Mouse (Mus musculus) stomach, postnatal 0 days (tissue): ENCODE data around the gene Gabpb2. TPM values are rescaled to one million over a fixed set of nuclear protein-coding genes. Genes with fewer than 3 reads are reported as not detected.
A peak's percentile ranks its signal among the peaks of the same experiment; 100 is the strongest.

Experiments
- ATAC-seq: fragments of 200-750 bp; cut with Nextera tagmentation; 2 replicates; pipeline ENCODE4 v1.8.0; 2017; ENCODE audit not compliant: low FRiP score, low TSS enrichment
- DNase-seq: peaks from one replicate; pipeline ENCODE4 v3.0.0-alpha.2; 2016; ENCODE audit warnings: low spot score
- H3K27ac ChIP-seq: fragments of 300-500 bp; sonication (generic); replicated peaks from 2 replicates; pipeline ENCODE4 v1.5.1; 2014; ENCODE audit warnings: mild to moderate bottlenecking, control low read depth
- H3K27me3 ChIP-seq: fragments of 300-500 bp; sonication (generic); 2 replicates; pipeline ENCODE4 v1.6.1; 2014; ENCODE audit warnings: low read length; ENCODE audit not compliant: control insufficient read depth, insufficient read depth
- H3K36me3 ChIP-seq: fragments of 300-500 bp; sonication (generic); 2 replicates; pipeline ENCODE4 v1.6.1; 2014; ENCODE audit warnings: low read length, mixed read lengths; ENCODE audit not compliant: control insufficient read depth, insufficient read depth
- H3K4me1 ChIP-seq: fragments of 300-500 bp; sonication (generic); replicated peaks from 2 replicates; pipeline ENCODE4 v1.6.1; 2014; ENCODE audit warnings: antibody characterized with exemption; ENCODE audit not compliant: control insufficient read depth, insufficient read depth
- H3K4me2 ChIP-seq: fragments of 300-500 bp; sonication (generic); replicated peaks from 2 replicates; pipeline ENCODE4 v1.6.1; 2014; ENCODE audit warnings: low read depth, mild to moderate bottlenecking, control low read depth, moderate library complexity
- H3K4me3 ChIP-seq: fragments of 300-500 bp; sonication (generic); 2 replicates; pipeline ENCODE4 v1.5.1; 2014; ENCODE audit warnings: low read depth, low read length, control low read depth
- H3K9ac ChIP-seq: fragments of 300-500 bp; sonication (generic); 2 replicates; pipeline ENCODE4 v1.6.1; 2014; ENCODE audit warnings: mild to moderate bottlenecking, low read length, control low read depth, mixed read lengths
- H3K9me3 ChIP-seq: fragments of 300-500 bp; sonication (generic); 2 replicates; pipeline ENCODE4 v1.6.1; 2016; ENCODE audit warnings: low read length; ENCODE audit not compliant: control insufficient read depth
- CTCF ChIP-seq: IDR thresholded peaks from 2 replicates; pipeline ENCODE4 v1.5.1; 2016; ENCODE audit warnings: antibody characterized with exemption, low read depth, mild to moderate bottlenecking, moderate library complexity
- EP300 ChIP-seq: optimal IDR thresholded peaks from 2 replicates; pipeline ENCODE3; 2016; ENCODE audit warnings: antibody characterized with exemption
- WGBS: fragments of 180-500 bp; shearing (Covaris S2); extraction: QIAGEN DNeasy Blood & Tissue Kit; methylation state at CpG from one replicate; pipeline ENCODE4 v1.1.7; 2014; 5-methylcytosine and 5-hydroxymethylcytosine counted together
- polyA plus RNA-seq: library from polyadenylated mRNA; unstranded; fragments of >200 nt; fragmentation: Nextera tagmentation; extraction: Ambion mirVana; gene quantifications from 2 replicates; pipeline ENCODE4 v1.2.1, GENCODE M21; 2015

Gabpb2 gene
- polyA plus RNA-seq, 1 experiment from 2014 or later, result 3.3 TPM

GRCm38 (mm10) chr3:95243086-95243485, 25.4 kb upstream of the Gabpb2 start:
- 76% methylated on average over 2 of the region's 2 CpGs for WGBS

GRCm38 (mm10) chr3:95241498-95241897, 23.8 kb upstream of the Gabpb2 start, which contains the start of gene Gm128:
Gm128 (minus strand) TSS chr3:95241598.
- no peak within 1 kb of the TSS for H3K4me2 ChIP-seq
- no peak for ATAC-seq
- 75% methylated on average over 7 of the region's 7 CpGs for WGBS

More at GRCm38 (mm10) chr3:95243086-95243485, 25.4 kb upstream of the Gabpb2 start:
- Histone ChIP-seq H3K36me3 (no peaks in the 10 kb centered on the region; the same call in 1 of the 2 replicates), H3K27ac (no peak overlapping the region), H3K4me3 (no peak overlapping the region), H3K27me3 (no peaks in the 10 kb centered on the region), H3K9me3 (no peaks in the 10 kb centered on the region), H3K4me1 (no peaks in the 10 kb centered on the region), H3K9ac (no peak overlapping the region), H3K4me2 (no peak overlapping the region)
- TF ChIP-seq EP300 (no peak), CTCF (no peak)
- ATAC-seq, result no peak
- DNase-seq, result no peak

GRCm38 (mm10) chr3:95240900-95241299, 23.2 kb upstream of the Gabpb2 start:
- 39% methylated on average over 17 of the region's 17 CpGs for WGBS
- Histone ChIP-seq H3K4me3 (no peak overlapping the region), H3K4me2 (no peak overlapping the region), H3K27ac (no peak overlapping the region), H3K4me1 (no peaks in the 10 kb centered on the region), H3K9me3 (no peaks in the 10 kb centered on the region), H3K9ac (peak overlapping the region; percentile 38; the same call in 1 of the 2 replicates), H3K36me3 (peaks cover 8% of the 10 kb centered on the region; the same call in 1 of the 2 replicates), H3K27me3 (no peaks in the 10 kb centered on the region)
- ATAC-seq (no peak), DNase-seq (no peak)
- no peak for TF ChIP-seq EP300

More at GRCm38 (mm10) chr3:95241498-95241897, 23.8 kb upstream of the Gabpb2 start, which contains the start of gene Gm128:
- Histone ChIP-seq H3K36me3 (peaks cover 3% of the 10 kb centered on the region; the same call in 1 of the 2 replicates), H3K9ac (peak within 1 kb of the TSS; percentile 38; the same call in 1 of the 2 replicates), H3K27ac (no peak within 1 kb of the TSS), H3K4me1 (no peaks in the 10 kb centered on the region), H3K4me3 (no peak within 1 kb of the TSS), H3K27me3 (no peaks in the 10 kb centered on the region), H3K9me3 (no peaks in the 10 kb centered on the region)
- no peak for DNase-seq
- TF ChIP-seq EP300 (no peak), CTCF (no peak)

DNA sequence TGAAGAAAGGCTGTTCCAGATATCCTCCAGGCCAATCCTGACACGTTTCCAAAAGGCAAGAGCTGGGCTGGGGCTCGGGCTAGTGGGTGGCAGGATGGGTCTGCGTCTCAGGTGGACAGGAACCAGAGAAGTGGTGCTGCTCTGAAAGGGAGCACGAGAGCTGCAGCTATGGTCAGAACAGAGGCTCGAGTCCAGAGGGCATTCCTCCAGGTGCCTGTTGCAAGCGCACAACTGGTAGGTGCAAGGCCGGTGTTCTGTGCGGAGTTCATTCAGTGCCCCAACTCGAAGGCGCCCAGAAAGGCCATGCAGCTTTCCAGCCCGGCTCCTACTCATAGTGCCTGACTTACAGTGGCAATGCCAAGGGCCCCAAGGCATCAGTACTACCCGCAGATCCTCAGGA, 22.3 kb upstream of the Gabpb2 start:
- H3K27me3 ChIP-seq, result no peaks in the 10 kb centered on the region
- no peak overlapping the region for H3K4me3 ChIP-seq
- no peak for DNase-seq
- 83% methylated on average over 12 of the region's 12 CpGs for WGBS
- H3K9me3 ChIP-seq, result no peaks in the 10 kb centered on the region
- TF ChIP-seq CTCF, result no peak
- no peak for TF ChIP-seq EP300
- peaks cover 15% of the 10 kb centered on the region for H3K36me3 ChIP-seq
- no peak for ATAC-seq
- H3K4me1 ChIP-seq, result no peaks in the 10 kb centered on the region
- no peak overlapping the region for H3K27ac ChIP-seq
- H3K9ac ChIP-seq, result no peak overlapping the region
- no peak overlapping the region for H3K4me2 ChIP-seq

DNA sequence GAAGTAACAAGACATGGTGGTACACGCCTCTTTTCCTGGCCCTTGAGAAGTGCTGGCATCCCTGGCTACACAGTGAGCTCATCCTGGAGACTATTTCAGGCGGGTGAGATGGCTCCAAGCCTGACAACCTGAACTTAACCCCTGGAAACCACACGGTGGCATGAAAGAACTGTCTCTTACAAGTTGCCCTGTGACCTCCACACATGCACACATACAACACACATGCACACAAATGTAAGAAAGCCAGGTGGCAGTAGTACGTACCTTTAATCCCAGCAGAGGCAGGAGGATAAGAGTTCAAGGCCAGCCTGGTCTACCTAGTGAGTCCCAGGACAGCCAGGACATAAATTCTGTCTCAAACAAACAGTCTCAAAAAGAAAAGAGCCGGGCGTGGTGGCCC, 21.3 kb upstream of the Gabpb2 start:
- H3K4me3 ChIP-seq, result no peak overlapping the region
- H3K4me1 ChIP-seq, result no peaks in the 10 kb centered on the region
- WGBS, result 84% methylated on average over 6 of the region's 6 CpGs
- no peak for ATAC-seq
- H3K27ac ChIP-seq, result no peak overlapping the region
- TF ChIP-seq EP300, result no peak
- peak; percentile 27 for TF ChIP-seq CTCF
- no peak for DNase-seq
- H3K4me2 ChIP-seq, result no peak overlapping the region
- peaks cover 20% of the 10 kb centered on the region for H3K36me3 ChIP-seq
- H3K9ac ChIP-seq, result no peak overlapping the region
- no peaks in the 10 kb centered on the region for H3K9me3 ChIP-seq
- no peaks in the 10 kb centered on the region for H3K27me3 ChIP-seq

DNA sequence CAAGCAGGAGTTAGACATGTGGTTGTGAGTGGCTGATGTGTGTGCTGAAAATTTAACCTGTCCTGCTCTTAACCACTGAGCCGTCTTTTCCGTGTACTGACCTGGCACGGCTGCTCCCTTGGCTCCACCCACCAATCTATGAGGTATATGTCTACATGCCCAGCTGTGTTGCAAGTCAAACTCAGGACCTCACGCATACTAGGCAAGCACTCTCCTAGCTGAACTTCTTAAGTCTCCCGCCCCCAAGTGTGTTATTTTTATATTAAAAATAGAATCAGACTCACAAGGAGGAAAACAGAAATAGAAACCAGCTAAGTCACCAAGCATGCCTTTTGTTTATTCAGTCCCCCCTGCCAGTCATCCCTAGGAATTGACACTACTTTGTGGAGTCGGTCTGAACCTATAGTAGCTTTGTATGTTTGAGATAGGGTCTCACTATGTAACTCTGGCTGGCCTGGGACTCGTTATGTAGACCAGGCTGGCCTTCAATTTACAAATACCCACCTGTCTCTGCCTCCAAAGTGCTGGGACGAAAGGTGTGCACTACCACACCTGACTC, 19.9 kb upstream of the Gabpb2 start:
- H3K27me3 ChIP-seq, result no peaks in the 10 kb centered on the region
- H3K4me3 ChIP-seq, result no peak overlapping the region
- no peak overlapping the region for H3K9ac ChIP-seq
- DNase-seq (no peak), ATAC-seq (peak; percentile 27; the same call in 1 of the 2 replicates)
- H3K4me1 ChIP-seq, result no peaks in the 10 kb centered on the region
- H3K27ac ChIP-seq, result no peak overlapping the region
- TF ChIP-seq EP300, result no peak
- no peak for TF ChIP-seq CTCF
- H3K36me3 ChIP-seq, result peaks cover 22% of the 10 kb centered on the region
- WGBS, result 74% methylated on average over 8 of the region's 8 CpGs
- no peak overlapping the region for H3K4me2 ChIP-seq
- no peaks in the 10 kb centered on the region for H3K9me3 ChIP-seq
